Mouse (Mus musculus) lung, embryonic 16.5 days (tissue): Measurements from ENCODE around the gene Ccdc124. TPM values are rescaled to one million over a fixed set of nuclear protein-coding genes. Genes with fewer than 3 reads are reported as not detected.
"Not testable (repeated sequence)": the region's sequence is repeated elsewhere in the genome, so short reads cannot be mapped to it uniquely, and the experiment has no call there.

Source experiments
- ATAC-seq: fragments of 200-750 bp; cut with Nextera tagmentation; 2 replicates; pipeline ENCODE4 v1.8.0; 2017; ENCODE audit warnings: low read depth, mild to moderate bottlenecking, moderate library complexity
- H3K27ac ChIP-seq: fragments of 300-500 bp; sonication (generic); 2 replicates; pipeline ENCODE4 v1.5.1; 2014; ENCODE audit warnings: mild to moderate bottlenecking, control low read depth, low read length
- H3K27me3 ChIP-seq: fragments of 300-500 bp; sonication (generic); 2 replicates; pipeline ENCODE4 v1.6.1; 2014; ENCODE audit warnings: low read depth, low read length, mixed read lengths; ENCODE audit not compliant: control insufficient read depth, insufficient read depth
- H3K36me3 ChIP-seq: fragments of 300-500 bp; sonication (generic); 2 replicates; pipeline ENCODE4 v1.6.1; 2014; ENCODE audit warnings: low read length; ENCODE audit not compliant: control insufficient read depth, insufficient read depth
- H3K4me1 ChIP-seq: fragments of 300-500 bp; sonication (generic); replicated peaks from 2 replicates; pipeline ENCODE4 v1.6.1; 2014; ENCODE audit warnings: low read length, mixed read lengths; ENCODE audit not compliant: control insufficient read depth, insufficient read depth
- H3K4me2 ChIP-seq: fragments of 300-500 bp; sonication (generic); 2 replicates; pipeline ENCODE4 v1.6.1; 2014; ENCODE audit warnings: low read depth, low read length, control low read depth
- H3K4me3 ChIP-seq: fragments of 300-500 bp; sonication (generic); 2 replicates; pipeline ENCODE4 v1.5.1; 2014; ENCODE audit warnings: mild to moderate bottlenecking, low read length, control low read depth
- H3K9ac ChIP-seq: fragments of 300-500 bp; sonication (generic); 2 replicates; pipeline ENCODE4 v1.6.1; 2014; ENCODE audit warnings: low read length, control low read depth
- H3K9me3 ChIP-seq: fragments of 300-500 bp; sonication (generic); 2 replicates; pipeline ENCODE4 v1.6.1; 2016; ENCODE audit warnings: low read length; ENCODE audit not compliant: control insufficient read depth
- WGBS: fragments of 180-500 bp; shearing (Covaris S2); extraction: QIAGEN DNeasy Blood & Tissue Kit; methylation state at CpG from one replicate; pipeline ENCODE4 v1.1.7; 2014; 5-methylcytosine and 5-hydroxymethylcytosine counted together
- microRNA-seq: library from miRNA; unstranded; fragments of <30 nt; microRNA quantifications from one replicate; pipeline ENCODE4, GENCODE M21; 2016
- polyA plus RNA-seq: library from polyadenylated mRNA; unstranded; fragments of >200 nt; fragmentation: Nextera tagmentation; extraction: Ambion mirVana; gene quantifications from 2 replicates; pipeline ENCODE4 v1.2.1, GENCODE M21; 2015

The Ccdc124 gene
- polyA plus RNA-seq, 1 experiment from 2014 or later = 106 TPM

GRCm38 (mm10) chr8:70825816-70826215, 47.9 kb downstream of the Ccdc124 start:
- Histone ChIP-seq H3K27me3 (no peaks in the 10 kb centered on the region), H3K4me1 (0 out of 2 replicates have a peak, but pooled peaks cover 3% of the 10 kb centered on the region), H3K9ac (no peak overlapping the region), H3K36me3 (no peaks in the 10 kb centered on the region), H3K4me2 (no peak overlapping the region), H3K9me3 (no peaks in the 10 kb centered on the region), H3K4me3 (no peak overlapping the region), H3K27ac (no peak overlapping the region)
- 71% methylated on average over 8 of the region's 8 CpGs for WGBS
- no peak for ATAC-seq

- 76% methylated on average over 7 of the region's 7 CpGs for WGBS
- H3K27me3 ChIP-seq = no peaks in the 10 kb centered on the region
These were observed 49.9 kb downstream of the Ccdc124 start for GRCm38 (mm10) chr8:70823802-70824201.

GRCm38 (mm10) chr8:70822594-70822993, 51.1 kb downstream of the Ccdc124 start:
- not testable (repeated sequence) for H3K36me3 ChIP-seq, H3K4me1 ChIP-seq, H3K27me3 ChIP-seq, H3K4me3 ChIP-seq, H3K4me2 ChIP-seq, ATAC-seq, H3K9ac ChIP-seq, H3K27ac ChIP-seq, H3K9me3 ChIP-seq
- 78% methylated on average over 3 of the region's 3 CpGs for WGBS

More at GRCm38 (mm10) chr8:70823802-70824201, 49.9 kb downstream of the Ccdc124 start:
- Histone ChIP-seq H3K9me3 (no peaks in the 10 kb centered on the region), H3K4me3 (no peak overlapping the region), H3K27ac (no peak overlapping the region), H3K9ac (no peak overlapping the region), H3K36me3 (no peaks in the 10 kb centered on the region), H3K4me2 (no peak overlapping the region), H3K4me1 (peaks cover 8% of the 10 kb centered on the region)
- no peak for ATAC-seq

- Histone ChIP-seq H3K4me2 (no peak overlapping the region), H3K9me3 (no peaks in the 10 kb centered on the region), H3K9ac (no peak overlapping the region), H3K4me1 (peaks cover 8% of the 10 kb centered on the region), H3K27me3 (peaks cover 2% of the 10 kb centered on the region; the same call in 1 of the 2 replicates), H3K36me3 (no peaks in the 10 kb centered on the region), H3K27ac (no peak overlapping the region), H3K4me3 (no peak overlapping the region)
- WGBS = 34% methylated on average over 11 of the region's 11 CpGs
- ATAC-seq = no peak
These were observed 51.7 kb downstream of the Ccdc124 start for GRCm38 (mm10) chr8:70821992-70822391.

GRCm38 (mm10) chr8:70821399-70821962, 52.3 kb downstream of the Ccdc124 start:
- H3K36me3 ChIP-seq = no peaks in the 10 kb centered on the region
- peak; percentile 34 for ATAC-seq
- WGBS = 16% methylated on average over 29 of the region's 30 CpGs
- H3K4me2 ChIP-seq = no peak overlapping the region
- peaks cover 7% of the 10 kb centered on the region for H3K27me3 ChIP-seq
- no peaks in the 10 kb centered on the region for H3K9me3 ChIP-seq
- no peak overlapping the region for H3K27ac ChIP-seq
- H3K4me1 ChIP-seq = peaks cover 8% of the 10 kb centered on the region
- H3K9ac ChIP-seq = no peak overlapping the region
- H3K4me3 ChIP-seq = no peak overlapping the region

- peak overlapping the region; percentile 46 for H3K4me2 ChIP-seq
- ATAC-seq = peak; percentile 82
- peaks cover 8% of the 10 kb centered on the region for H3K4me1 ChIP-seq
- H3K4me3 ChIP-seq = peak overlapping the region; percentile 27; the same call in 1 of the 2 replicates
- H3K36me3 ChIP-seq = no peaks in the 10 kb centered on the region
- no peaks in the 10 kb centered on the region for H3K9me3 ChIP-seq
- peak overlapping the region; percentile 37 for H3K9ac ChIP-seq
- H3K27me3 ChIP-seq = peaks cover 11% of the 10 kb centered on the region
- 5% methylated on average over 31 of the region's 31 CpGs for WGBS
- peak overlapping the region; percentile 33; the same call in 1 of the 2 replicates for H3K27ac ChIP-seq
These were observed 53.4 kb downstream of the Ccdc124 start for GRCm38 (mm10) chr8:70820101-70820935.

Small RNA genes within 50 kb of the gene (microRNA-seq; reads per million reads assigned to microRNA genes)
- not detected for gene Mir7067

Other genes with a start within 250 kb of the Ccdc124 start
- 0.45 and 0.60 TPM in 2 replicates for gene Gdf15, start 241.5 kb downstream of the Ccdc124 start, polyA plus RNA-seq
- gene Pgpep1, start 213.5 kb downstream of the Ccdc124 start, polyA plus RNA-seq = 43.6 and 46.7 TPM in 2 replicates
- gene Lsm4, start 200.7 kb downstream of the Ccdc124 start, polyA plus RNA-seq = 197 and 214 TPM in 2 replicates
- 26.2 and 28.8 TPM in 2 replicates for gene Jund, start 175.0 kb downstream of the Ccdc124 start, polyA plus RNA-seq
- not detected in 2 replicates for gene Iqcn, start 170.5 kb downstream of the Ccdc124 start, polyA plus RNA-seq
- gene Gm3336, start 155.4 kb downstream of the Ccdc124 start, polyA plus RNA-seq = 0.26 TPM in 1 of 2 replicates, not detected in the other
- 0.10 and 0.19 TPM in 2 replicates for gene Pde4c, start 150.2 kb downstream of the Ccdc124 start, polyA plus RNA-seq
- gene Rab3a, start 119.3 kb downstream of the Ccdc124 start, polyA plus RNA-seq = 14.8 and 16.2 TPM in 2 replicates
- 37.1 and 39.2 TPM in 2 replicates for gene Mpv17l2, start 113.0 kb downstream of the Ccdc124 start, polyA plus RNA-seq
- gene Pik3r2, start 97.2 kb downstream of the Ccdc124 start, polyA plus RNA-seq = 56.0 and 56.8 TPM in 2 replicates
- 13.7 and 14.3 TPM in 2 replicates for gene Mast3, start 68.9 kb downstream of the Ccdc124 start, polyA plus RNA-seq
- 0.24 and 0.69 TPM in 2 replicates for gene Il12rb1, start 65.5 kb downstream of the Ccdc124 start, polyA plus RNA-seq
- gene Arrdc2, start 34.2 kb downstream of the Ccdc124 start, polyA plus RNA-seq = 4.5 and 5.6 TPM in 2 replicates
- gene Kcnn1, start 10.7 kb downstream of the Ccdc124 start, polyA plus RNA-seq = 0.40 and 0.99 TPM in 2 replicates
- gene Slc5a5, start 18.8 kb upstream of the Ccdc124 start, polyA plus RNA-seq = 0.13 and 0.16 TPM in 2 replicates
- 5,017 and 5,100 TPM in 2 replicates for gene Rpl18a, start 23.5 kb upstream of the Ccdc124 start, polyA plus RNA-seq
- 45.9 and 49.2 TPM in 2 replicates for gene Map1s, start 32.0 kb upstream of the Ccdc124 start, polyA plus RNA-seq